Mouse (Mus musculus) central nervous system, embryonic 18 days (tissue): ENCODE results near the gene Commd3. TPM values are rescaled to one million over a fixed set of nuclear protein-coding genes. Genes with fewer than 3 reads are reported as not detected.

Source experiments
- polyA plus RNA-seq: library from polyadenylated mRNA; depleted of rRNA; stranded (reverse); fragments of >200 nt; gene quantifications from 2 replicates; pipeline ENCODE4 v1.2.3, GENCODE M21; 2012; rRNA removed

Commd3 gene
- polyA plus RNA-seq, result 167 and 172 TPM in 2 replicates

DNA sequence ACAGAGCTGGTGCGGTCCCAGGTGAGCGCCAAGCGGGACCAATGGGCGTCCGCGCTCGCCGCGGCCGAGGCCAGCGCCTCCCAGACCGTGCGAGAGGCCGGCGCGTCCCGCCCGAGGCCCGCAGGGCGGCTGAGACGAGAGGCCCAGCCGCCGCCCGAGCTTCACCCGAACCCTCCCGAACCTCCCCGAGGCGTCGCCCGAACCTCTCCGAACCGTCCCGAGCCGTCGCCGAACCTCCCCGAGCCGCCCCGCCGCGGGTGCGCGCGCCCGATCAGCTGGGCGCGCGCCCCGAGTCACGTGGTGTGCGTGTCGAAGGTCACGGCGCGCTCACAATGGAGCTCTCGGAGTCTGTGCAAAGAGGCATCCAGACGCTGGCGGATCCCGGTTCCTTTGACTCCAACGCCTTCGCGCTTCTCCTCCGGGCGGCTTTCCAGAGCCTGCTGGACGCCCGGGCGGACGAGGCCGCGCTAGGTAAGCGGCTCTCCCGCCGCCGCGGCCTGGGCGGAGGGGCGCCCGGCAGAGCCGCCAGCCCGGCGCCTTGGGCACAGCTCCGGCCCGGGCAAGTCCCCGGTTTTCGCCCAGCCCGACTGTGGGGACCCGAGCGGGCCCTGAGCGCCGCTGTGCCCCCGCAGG is at the start of gene Commd3:
Gene Commd3 (plus strand): TSS at position 252 of the 633 bp plus-strand sequence.

DNA sequence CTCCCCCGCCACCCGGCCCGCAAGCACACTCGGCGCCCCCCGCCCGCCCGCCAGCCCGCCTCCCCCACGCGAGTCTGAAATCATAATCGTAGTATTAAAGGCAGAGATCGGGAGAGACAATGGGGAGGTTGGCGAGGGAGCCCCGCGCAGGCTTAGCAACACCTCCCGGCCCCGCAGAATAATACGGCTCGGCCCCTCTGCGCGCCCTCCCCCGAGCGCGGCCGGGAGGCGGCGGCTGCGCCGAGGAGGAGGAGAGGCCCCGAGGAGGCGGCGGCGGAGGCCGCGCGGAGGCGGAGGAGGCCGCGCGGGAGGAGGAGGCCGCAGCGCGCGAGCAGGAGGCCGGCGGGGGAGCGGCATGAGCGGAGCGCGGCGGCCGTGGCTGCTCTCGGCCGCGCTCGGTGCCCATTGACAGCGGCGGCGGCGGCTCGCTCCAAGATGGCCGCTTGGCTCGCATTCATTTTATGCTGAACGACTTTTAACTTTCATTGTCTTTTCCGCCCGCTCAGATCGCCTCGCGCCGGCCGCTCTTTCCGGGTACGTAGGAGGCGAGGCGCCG is 4.8 kb downstream of the Commd3 start, which contains the start of gene Bmi1:
Gene Bmi1 (plus strand): TSS at position 83 of the 556 bp plus-strand sequence.

DNA sequence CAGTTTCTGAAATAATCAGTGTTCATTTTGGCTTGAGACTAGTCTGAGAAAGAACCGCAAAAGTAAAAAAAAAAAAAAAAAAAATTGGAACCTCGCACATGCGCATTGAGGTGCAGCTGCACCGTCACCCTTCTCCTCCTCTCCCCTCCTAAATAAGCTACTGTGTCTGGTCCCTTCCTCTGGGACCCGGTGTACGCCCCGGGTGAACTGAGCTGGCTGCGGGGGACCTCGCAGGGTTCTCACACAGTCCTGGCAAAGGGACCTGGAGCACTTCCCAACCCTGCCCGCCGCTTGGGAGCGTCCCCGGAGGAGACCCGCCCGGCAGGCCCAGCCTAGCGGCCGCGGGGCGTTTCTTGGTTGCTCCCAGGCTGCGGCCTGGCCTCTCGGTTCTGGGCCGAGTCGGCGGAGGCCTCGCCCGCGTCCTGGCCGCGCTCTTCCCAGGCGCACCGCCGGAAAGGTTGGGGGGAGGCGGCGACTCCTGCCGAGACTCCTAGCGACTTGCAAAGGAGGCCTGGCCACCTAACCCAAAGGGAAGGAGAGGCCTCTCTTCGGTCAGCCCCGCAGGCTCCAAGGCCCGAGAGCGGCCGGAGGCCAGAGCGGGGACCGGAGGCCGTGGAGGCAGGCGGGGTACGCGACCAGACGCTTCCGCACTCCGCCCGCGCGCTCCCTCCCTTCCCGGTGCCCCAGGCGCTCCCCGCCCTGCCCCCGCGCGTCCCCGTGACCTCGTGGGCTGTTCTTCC is 21.9 kb downstream of the Commd3 start, which contains the start of gene Spag6:
Gene Spag6 (plus strand): TSS at position 162 of the 740 bp plus-strand sequence.

Other genes starting within 250 kb of the Commd3 start
- gene Bmi1, start 4.6 kb downstream of the Commd3 start, polyA plus RNA-seq, result 74.4 and 75.6 TPM in 2 replicates
- 0.01 and 0.05 TPM in 2 replicates for gene Spag6, start 21.6 kb downstream of the Commd3 start, polyA plus RNA-seq